Mouse (Mus musculus) mouse embryonic stem cell (cell line): ENCODE results near the gene Grip1.
"Not testable (repeated sequence)": the region's sequence is repeated elsewhere in the genome, so short reads cannot be mapped to it uniquely, and the experiment has no call there.

Source experiments
- in situ Hi-C, 2 experiments: fragments of 300-500 bp; cut with MboI; formaldehyde crosslinking; loops; 1 replicate in 1 of 2; 3 replicates in 1 of 2; pipeline ENCODE4 v1.14.3; 2019 to 2020; ENCODE audit warnings: low sequenced_read_pairs in 2 of 2, low pct_unique_long_range_greater_than_20kb in 1 of 2, mixed read lengths in 1 of 2; ENCODE audit not compliant: unreplicated experiment in 1 of 2

The Grip1 gene

DNA sequence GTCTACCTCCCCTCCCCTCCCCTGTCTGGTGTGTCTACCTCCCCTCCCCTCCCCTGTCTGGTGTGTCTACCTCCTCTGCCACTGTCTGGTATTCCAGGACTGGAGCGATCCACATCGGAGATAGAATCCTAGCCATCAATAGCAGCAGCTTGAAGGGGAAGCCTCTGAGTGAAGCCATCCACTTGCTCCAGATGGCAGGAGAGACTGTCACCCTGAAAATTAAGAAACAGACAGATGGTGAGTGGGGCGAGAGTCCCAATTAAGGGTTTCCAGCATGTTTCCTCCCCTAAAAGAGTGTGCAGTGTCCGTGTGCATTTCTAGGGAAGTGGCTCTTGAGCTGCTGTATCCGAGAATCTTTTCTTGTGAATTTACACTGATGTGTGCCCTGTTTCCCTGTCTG, 584.6 kb downstream of the Grip1 start:
- in situ Hi-C loops, result no loop called here

DNA sequence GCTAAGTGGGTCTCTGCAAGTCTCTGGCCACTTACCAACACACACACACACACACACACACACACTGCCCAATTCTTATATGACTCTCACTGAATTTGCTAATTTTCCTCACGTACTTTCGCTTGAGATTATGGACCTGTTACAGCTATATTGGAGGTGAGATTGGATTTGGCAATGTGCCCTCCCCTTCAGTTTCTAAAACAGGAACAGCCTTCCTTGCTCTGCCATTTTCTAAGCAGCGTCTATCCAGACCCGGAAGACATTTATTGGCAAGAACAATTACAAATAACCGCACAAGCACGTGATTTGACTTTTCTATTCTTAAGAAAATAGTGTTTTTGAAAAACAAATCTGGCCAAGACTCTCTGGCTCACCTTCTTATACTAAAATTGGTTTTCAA, 590.6 kb downstream of the Grip1 start:
- in situ Hi-C loops, result no loop called here

DNA sequence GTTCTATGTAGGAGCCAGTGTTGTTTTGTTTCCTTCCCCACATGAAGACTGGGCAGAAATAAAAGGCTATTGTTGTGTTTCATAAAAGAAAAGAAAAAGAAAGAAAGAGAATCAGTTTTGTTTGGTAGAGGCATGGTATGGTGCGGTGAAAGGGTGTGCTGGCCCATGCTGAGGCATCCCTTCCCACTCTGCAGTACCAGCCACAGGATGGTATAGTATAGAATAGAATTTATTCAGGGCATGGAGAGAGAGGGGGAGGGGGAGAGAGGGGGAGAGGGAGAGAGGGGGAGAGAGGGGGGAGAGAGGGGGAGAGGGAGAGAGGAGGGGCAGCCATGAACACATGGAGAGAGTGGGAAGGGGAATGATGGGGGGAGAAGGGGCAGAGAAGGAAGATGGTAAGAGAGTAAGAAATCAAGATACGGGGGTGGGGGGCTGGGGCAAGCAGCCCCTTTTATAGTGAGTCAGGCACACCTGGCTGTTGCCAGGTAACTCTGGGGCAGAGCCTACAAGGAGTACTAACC, 591.1 kb downstream of the Grip1 start:
- in situ Hi-C loops, result no loop called here

DNA sequence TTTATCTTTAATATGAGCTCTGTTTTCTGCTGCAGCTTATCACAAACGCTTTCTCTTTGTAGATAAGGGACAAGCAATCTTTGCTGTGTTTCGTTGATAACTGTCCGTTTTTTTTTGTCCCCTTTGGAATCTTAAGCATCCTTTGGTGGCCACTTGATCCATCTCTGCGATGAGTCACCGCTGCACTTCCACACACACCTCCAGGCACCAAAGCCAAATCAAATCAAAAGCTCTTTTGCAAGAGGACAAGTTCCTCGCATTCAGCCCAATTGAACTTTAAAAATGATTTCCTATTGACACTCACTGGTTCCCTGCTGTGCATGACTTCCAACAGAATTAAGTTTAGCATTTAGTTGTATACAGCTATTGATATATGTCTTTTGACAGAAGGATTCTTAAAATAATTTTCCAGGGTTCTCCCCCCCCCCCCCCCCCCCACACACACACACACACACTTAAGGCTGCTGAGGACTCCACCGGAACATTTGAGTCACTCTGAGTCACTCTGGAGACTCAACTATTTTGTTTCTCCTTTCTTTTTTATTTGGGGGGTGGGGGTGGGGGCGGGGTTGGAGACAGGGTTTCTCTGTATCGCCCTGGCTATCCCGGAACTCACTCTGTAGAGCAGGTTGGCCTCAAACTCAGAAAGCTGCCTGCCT, 607.1 kb downstream of the Grip1 start:
- in situ Hi-C loops, result loop anchor here in 1 of 2 experiments (25.0 kb wide), 1 partner anchor 398 kb away; no protein-coding TSS in a partner anchor

DNA sequence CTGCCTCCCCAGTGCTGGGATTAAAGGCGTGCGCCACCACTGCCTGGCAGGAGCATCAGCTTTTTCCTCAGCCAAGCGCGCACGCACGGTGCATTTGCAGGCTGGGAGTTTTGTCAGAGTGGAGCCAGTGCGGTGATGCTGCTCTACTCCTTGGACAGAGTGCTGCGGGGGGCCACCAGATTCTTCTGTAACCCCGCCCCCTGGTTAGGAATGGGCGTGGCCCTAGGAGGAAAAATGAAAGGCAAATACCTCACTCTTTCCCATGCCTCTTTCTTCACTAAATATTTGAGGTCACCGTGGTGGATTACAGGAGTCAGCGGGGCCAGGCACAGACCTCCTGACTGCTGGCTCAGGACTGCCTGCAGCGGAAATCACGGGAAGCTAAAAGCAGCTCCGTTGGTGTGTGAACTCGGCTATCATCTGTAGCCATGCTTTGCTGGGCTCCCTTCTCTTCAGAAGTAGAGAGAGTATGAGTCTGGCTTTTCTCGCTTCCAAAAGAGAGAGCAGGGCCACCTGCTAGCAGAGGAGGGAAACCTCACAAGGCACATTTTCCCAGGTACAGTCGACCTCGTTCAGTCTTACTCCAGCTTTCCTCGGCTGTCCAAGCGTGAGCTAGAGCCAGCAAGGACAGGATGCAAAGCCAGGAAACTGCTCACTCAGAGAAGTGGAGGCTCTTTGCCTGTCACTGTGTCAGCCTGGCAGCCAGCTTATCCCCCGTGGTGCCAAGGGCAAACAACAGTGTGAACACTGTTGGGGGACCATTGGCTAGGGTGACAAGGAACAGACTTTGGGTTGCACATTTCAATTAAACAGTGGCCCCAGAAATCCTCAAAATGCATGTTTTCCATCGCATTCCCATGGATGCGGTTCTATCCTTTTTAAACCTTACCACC, 607.9 kb downstream of the Grip1 start:
- in situ Hi-C loops, result loop anchor here in 1 of 2 experiments (25.0 kb wide), 1 partner anchor 399 kb away; no protein-coding TSS in a partner anchor

DNA sequence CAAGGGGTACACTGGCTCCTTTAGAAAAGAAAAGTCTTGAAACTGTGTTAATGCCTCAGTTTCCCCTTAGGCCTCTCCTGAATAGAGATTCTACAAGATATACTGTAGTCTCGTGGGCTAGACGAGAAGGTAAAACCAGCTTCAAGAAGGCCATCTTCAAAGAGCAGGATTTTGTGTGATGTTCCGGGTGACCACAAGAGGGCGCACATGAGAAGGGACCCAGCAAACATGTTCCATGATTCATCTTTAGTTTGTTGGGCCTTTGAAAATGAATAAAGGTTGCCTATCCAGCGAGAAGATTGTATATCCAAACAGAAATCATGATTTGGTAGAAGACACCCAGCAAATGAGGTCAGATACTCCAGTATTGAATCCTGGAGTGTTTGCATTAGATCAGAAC, 610.8 kb downstream of the Grip1 start:
- in situ Hi-C loops, result loop anchor here in 1 of 2 experiments (25.0 kb wide), 1 partner anchor 402 kb away; no protein-coding TSS in a partner anchor

DNA sequence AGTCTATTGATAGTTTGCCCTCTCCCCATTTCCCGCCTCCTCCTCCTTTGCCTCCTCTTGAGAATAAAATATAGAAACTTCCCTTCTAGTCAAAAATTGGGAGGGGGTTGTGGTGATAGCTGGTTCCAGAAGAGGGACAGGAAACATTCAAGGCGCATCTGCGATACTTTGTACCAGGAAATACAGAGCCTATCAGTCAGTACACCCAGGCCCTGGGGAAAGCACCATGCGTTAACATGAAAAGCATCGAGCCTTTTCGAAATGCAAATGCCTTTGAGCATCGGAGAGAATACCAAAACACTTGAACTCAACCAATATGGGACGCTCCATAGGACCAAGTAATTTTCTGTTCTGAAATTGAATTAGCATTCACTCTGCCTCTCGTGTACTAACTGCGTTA, 612.7 kb downstream of the Grip1 start:
- in situ Hi-C loops, result loop anchor here in 1 of 2 experiments (25.0 kb wide), 1 partner anchor 404 kb away; no protein-coding TSS in a partner anchor

DNA sequence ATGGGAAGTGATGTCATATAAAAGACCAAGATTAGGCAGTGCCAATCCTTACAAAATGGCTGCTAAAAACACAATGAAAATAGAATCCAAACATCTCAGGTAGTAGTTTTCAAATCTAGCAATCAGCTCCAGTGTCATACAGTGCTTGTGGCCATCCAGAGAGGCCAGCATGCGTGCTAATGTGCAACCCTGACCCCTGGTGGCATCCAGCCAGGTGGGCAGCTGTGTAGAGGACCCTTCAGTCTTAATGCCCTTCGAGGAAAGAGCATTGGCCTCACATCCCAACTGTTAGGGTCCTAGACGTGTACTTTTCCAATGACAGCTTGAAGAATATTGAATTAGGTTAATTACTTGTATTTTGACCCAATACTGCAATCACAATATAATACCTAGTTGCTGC, 624.2 kb downstream of the Grip1 start:
- in situ Hi-C loops, result no loop called here

DNA sequence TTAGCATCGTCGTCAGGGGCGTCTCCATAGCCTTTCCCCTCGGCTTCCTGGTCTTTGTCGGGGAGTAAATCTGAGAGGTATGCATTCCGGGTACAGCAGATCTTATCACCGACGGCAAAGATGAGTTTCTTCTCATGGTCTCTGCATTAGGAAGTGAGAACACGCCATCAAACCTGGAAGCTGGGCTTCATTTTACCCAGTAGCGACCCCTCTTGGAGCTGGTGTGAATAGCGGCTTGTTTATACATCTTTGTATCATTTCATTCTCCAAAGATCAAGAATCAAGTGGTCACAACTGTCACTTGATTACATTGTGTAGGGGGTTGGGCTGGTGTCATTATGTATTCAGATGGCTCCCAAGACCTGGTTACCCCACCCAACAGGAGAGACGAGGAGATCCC, 638.9 kb downstream of the Grip1 start:
- in situ Hi-C loops, result no loop called here

DNA sequence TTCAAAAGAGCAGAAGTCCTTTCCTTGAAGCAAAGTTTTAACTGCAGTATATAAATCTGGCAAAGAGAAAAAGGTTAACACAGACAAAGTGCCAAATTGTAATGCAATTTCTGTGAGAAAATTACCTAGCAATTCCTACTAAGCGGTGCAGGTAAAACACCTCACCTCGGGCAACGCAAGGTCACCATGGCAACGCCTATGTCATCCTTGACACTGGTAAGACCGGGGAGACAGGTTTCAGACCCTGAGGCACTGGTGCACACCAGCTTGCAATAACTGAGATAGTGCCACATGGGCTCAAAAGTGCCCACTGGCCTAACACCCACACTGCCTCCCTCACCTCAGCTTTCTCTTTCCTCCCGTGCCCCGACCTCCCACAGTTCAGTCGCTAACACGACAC, 641.5 kb downstream of the Grip1 start:
- in situ Hi-C loops, result no loop called here

DNA sequence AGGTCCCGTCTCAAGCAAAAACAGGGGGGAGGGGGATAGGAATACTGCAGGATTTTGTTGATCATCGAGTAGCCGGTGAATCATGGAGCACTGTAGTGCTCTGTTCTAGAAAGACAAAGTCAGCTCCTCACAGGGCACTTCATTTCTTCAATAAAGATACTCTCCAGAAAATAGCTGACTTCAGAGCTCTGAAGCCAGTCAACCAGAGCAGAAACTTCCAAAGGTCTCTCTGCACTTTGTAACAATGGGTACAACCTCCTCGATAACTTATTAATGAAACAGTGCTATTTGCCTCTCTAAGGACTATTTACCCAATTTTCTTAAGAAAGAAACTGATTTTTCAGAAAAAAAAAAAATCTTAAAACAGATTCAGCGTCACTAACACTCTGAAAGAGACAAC, 642.1 kb downstream of the Grip1 start:
- in situ Hi-C loops, result no loop called here

DNA sequence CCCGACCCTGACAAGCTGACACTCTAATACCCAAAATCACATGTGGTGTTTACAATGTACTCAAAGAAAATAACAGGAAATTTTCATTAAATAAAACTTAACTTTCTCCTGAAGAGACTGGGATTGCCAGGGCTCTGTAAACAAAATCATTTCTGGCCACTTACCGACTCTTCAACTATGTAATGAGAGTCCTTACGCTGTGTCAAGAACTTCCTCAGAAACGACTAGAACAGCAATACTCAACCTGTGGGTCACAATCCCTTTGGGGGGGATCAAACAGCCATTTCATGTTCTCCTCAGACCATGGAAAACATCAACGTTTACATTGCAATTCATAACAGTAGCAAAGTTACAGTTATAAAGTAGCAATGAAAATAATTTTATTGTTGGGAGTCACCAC, 643.9 kb downstream of the Grip1 start:
- in situ Hi-C loops, result no loop called here

DNA sequence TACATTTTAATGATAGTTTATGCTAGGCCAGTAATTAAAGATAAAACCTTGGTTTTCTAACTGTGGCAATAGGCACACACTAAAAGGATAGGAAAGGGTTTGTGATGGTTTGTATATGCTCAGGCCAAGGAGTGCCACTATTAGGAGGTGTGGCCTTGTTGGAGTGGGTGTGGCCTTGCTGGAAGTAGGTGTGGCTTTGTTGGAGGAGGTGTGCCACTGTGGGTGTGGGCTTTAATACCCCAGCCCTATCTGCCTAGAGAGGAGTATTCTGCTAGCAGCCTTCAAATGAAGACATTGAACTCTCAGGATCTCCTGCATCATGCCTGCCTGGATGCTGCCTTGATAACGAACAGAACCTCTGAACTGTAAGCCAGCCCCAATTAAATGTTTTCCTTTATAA, 647.2 kb downstream of the Grip1 start:
- in situ Hi-C loops, result no loop called here

DNA sequence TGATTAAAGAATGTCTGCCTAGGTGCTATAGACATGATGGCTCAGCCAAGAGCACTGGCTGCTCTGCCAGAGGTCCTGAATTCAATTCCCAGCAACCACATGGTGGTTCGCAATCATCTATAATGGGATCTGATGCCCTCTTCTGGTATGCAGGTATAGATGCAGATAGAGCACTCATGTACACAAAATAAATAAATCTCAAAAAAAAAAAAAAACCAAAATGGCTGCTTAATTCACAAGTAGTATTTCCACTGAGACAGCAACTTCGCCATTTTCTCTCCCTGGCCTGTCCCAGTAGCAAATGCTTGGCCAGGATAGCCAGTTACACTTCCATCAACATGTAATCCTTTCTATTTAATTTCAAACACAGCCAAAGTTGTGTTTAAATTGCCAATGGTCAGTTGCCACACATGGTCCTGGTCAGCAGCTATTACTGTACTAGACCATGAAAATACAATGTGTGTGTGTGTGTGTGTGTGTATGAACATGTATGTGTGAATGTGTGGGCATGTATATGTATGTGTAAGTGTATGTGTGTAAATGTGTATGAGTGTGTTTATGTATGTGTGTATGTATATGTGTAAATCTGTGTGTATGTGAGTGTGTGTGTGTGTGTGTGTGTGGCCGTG, 658.2 kb downstream of the Grip1 start:
- in situ Hi-C loops, result no loop called here

DNA sequence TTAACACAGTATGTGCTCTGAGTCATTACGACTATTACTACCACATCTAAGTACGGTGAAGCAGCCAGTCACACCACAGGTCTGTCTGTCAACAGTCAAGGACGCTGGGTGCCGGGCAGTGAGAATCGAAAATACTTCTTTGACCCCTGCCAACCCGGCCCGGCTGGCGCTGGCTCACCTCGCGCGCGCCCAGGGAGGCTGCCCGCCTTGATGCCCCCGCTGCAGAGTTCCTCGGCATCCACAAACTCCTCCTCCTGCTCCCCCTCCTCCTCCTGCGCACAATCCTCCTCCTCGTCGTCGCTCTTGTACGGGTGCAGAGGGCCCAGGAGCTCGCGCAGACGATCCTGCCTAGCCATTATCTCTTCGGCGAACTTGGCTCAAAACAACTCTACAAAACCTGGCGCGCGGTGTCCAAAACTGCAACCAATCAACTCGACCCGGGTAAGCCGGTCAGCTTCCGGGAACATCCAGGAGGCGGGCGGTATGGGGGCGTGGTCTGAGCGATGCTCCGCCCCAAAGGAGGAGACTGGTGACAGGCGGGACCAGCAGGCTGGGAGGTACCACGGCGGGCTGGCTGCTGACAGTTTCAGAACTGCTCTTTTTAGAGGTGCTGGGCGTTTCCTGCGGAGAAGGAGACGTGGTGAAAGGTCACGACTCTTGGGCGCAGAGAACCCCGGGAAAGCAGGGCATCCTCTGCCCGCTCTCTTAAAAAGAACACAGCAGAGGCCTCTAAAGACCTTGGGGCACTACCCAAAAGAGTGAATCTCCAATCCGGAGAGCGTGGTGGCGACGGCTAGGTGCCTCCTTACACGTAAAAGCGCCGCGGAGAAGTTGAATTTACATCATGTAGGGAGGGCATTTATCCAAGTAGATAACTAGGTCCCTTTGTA, 659.1 kb downstream of the Grip1 start, which contains the start of gene Helb:
Helb (minus strand) TSS at position 481 of the 890 bp plus-strand sequence.
- in situ Hi-C loops, result no loop called here

DNA sequence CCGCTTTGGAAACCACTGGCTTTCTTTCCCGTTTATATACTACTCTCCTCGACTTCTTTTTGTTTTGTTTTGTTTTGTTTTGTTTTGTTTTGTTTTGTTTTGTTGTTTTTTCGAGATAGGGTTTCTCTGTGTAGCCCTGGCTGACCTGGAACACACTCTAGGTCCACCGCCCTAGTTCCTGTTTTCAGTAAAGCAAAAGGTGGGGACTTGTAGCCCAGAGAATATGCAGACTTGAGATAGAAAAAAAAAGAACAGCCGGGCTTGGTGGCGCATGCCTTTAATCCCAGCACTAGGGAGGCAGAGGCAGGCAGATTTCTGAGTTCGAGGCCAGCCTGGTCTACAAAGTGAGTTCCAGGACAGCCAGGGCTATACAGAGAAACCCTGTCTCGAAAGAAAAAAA, 659.9 kb downstream of the Grip1 start:
- in situ Hi-C loops, result not testable (repeated sequence)

DNA sequence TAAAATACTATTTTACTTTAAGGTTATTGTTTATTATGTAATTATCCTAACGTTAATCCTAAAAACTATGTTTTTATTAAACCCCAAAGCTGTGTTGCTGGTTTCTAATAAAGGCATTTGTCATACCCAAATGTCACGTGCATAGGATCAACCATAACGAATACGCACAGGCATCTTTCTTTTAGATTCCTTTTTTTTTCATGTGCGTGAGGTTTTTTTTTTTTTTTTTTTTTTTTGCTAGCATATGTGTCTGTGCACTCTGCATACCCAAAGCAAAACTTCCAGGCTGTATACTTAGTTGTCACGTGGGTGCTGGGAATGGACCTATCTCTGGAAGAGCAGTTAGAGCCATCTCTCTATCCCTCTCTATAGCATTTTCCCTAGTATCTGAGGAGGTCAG, 660.4 kb downstream of the Grip1 start:
- in situ Hi-C loops, result no loop called here

DNA sequence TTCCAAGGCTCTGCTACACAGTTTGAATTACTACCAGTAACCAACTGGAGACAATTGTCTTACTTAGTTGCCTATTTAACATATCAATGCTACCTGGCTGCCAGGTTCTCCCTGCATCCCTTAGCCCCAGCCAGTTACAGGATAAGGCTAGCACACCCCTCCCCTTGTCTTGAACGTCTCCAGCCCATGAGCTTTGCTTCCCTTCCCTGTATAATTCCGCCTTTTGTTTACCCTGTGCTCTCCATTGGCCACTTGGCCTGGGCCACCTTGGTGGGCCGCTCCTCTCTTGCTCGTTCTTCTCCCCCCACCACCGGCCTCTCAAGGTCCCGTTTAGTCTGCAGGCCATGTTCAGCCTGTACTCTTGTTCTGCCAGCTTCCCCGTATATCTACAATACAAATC, 660.9 kb downstream of the Grip1 start:
- in situ Hi-C loops, result no loop called here
